Mouse (Mus musculus) lung, embryonic 14.5 days (tissue): ENCODE measurements around the gene Fabp2. TPM values are rescaled to one million over a fixed set of nuclear protein-coding genes. Genes with fewer than 3 reads are reported as not detected.
A peak's percentile ranks its signal among the peaks of the same experiment; 100 is the strongest.

Source experiments
- ATAC-seq: fragments of 200-750 bp; cut with Nextera tagmentation; 2 replicates; pipeline ENCODE4 v1.8.0; 2017; ENCODE audit warnings: mild to moderate bottlenecking, moderate TSS enrichment, moderate library complexity; ENCODE audit not compliant: insufficient read depth
- DNase-seq: peaks from one replicate; pipeline ENCODE4 v3.0.0-alpha.2; 2015
- H3K27ac ChIP-seq: fragments of 300-500 bp; sonication (generic); 2 replicates; pipeline ENCODE4 v1.5.1; 2014; ENCODE audit warnings: low read depth, mild to moderate bottlenecking, moderate library complexity
- H3K27me3 ChIP-seq: fragments of 300-500 bp; sonication (generic); 2 replicates; pipeline ENCODE4 v1.6.1; 2014; ENCODE audit warnings: low read length, control low read depth; ENCODE audit not compliant: insufficient read depth
- H3K36me3 ChIP-seq: fragments of 300-500 bp; sonication (generic); 2 replicates; pipeline ENCODE4 v1.6.1; 2014; ENCODE audit warnings: control low read depth; ENCODE audit not compliant: insufficient read depth
- H3K4me1 ChIP-seq: fragments of 300-500 bp; sonication (generic); 2 replicates; pipeline ENCODE4 v1.6.1; 2014; ENCODE audit warnings: antibody characterized with exemption, control low read depth; ENCODE audit not compliant: insufficient read depth
- H3K4me2 ChIP-seq: fragments of 300-500 bp; sonication (generic); 2 replicates; pipeline ENCODE4 v1.6.1; 2014; ENCODE audit warnings: mild to moderate bottlenecking
- H3K4me3 ChIP-seq: fragments of 300-500 bp; sonication (generic); 2 replicates; pipeline ENCODE4 v1.5.1; 2014; ENCODE audit warnings: low read depth, low read length
- H3K9ac ChIP-seq: fragments of 300-500 bp; sonication (generic); 2 replicates; pipeline ENCODE4 v1.6.1; 2014
- H3K9me3 ChIP-seq: fragments of 300-500 bp; sonication (generic); 2 replicates; pipeline ENCODE4 v1.6.1; 2016; ENCODE audit warnings: low read depth, low read length, control low read depth
- CTCF ChIP-seq: IDR thresholded peaks from 2 replicates; pipeline ENCODE4 v1.5.1; 2016; ENCODE audit warnings: antibody characterized with exemption, low read depth
- WGBS: fragments of 180-500 bp; shearing (Covaris S2); extraction: QIAGEN DNeasy Blood & Tissue Kit; methylation state at CpG from one replicate; pipeline ENCODE4 v1.1.7; 2014; 5-methylcytosine and 5-hydroxymethylcytosine counted together
- polyA plus RNA-seq: library from polyadenylated mRNA; unstranded; fragments of >200 nt; fragmentation: Nextera tagmentation; extraction: Ambion mirVana; gene quantifications from 2 replicates; pipeline ENCODE4 v1.2.1, GENCODE M21; 2014

Gene Fabp2
- polyA plus RNA-seq, 1 experiment from 2014 or later, result not detected

- Histone ChIP-seq H3K4me3 (no peak overlapping the region), H3K4me2 (no peak overlapping the region), H3K4me1 (no peaks in the 10 kb centered on the region), H3K36me3 (0 out of 2 replicates have a peak, but pooled peaks cover under 1% of the 10 kb centered on the region), H3K9me3 (no peaks in the 10 kb centered on the region), H3K27me3 (no peaks in the 10 kb centered on the region), H3K27ac (no peak overlapping the region), H3K9ac (no peak overlapping the region)
- peak; percentile 67 for TF ChIP-seq CTCF
- ATAC-seq (no peak), DNase-seq (peak; percentile 88)
- 67% methylated on average over 2 of the region's 2 CpGs for WGBS
These were observed 44.3 kb downstream of the Fabp2 start for GRCm38 (mm10) chr3:122939215-122939614.

DNA sequence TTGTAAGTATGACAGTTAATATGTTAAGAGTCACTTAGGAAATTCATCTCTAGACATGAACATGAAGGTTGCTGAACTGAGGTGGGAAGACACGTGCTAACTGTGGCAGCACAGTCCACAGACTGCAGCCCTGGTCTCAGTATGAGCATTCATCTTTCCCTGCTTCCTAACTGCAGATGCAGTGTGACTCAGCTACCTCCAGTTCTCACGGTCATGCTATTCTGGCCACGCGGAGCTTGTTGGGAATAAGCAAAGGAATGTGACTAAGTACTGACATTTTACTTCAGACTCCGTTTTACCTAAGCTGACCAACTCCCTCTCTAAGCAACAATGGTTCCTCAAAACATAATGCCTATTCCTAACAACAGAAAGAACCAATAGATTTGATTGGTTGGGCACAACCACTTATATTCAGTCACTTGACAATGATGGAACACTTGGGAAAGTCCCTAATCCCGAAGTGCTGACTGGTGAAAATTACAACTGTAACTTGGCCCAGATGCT, 48.6 kb downstream of the Fabp2 start:
- no peaks in the 10 kb centered on the region for H3K9me3 ChIP-seq
- no peak overlapping the region for H3K4me2 ChIP-seq
- WGBS, result 69% methylated on average over 6 of the region's 6 CpGs
- H3K27ac ChIP-seq, result no peak overlapping the region
- ATAC-seq, result no peak
- H3K4me1 ChIP-seq, result no peaks in the 10 kb centered on the region
- 0 out of 2 replicates have a peak, but pooled peaks cover 2% of the 10 kb centered on the region for H3K36me3 ChIP-seq
- no peak overlapping the region for H3K4me3 ChIP-seq
- H3K27me3 ChIP-seq, result no peaks in the 10 kb centered on the region
- no peak overlapping the region for H3K9ac ChIP-seq
- no peak for DNase-seq
- TF ChIP-seq CTCF, result no peak

Other genes starting within 250 kb of the Fabp2 start
- gene Pde5a, start 166.1 kb upstream of the Fabp2 start, polyA plus RNA-seq, result 55.0 and 57.4 TPM in 2 replicates
- gene Gm10959, start 24.3 kb downstream of the Fabp2 start, polyA plus RNA-seq, result not detected in 2 replicates
- gene 1810037I17Rik, start 29.1 kb downstream of the Fabp2 start, polyA plus RNA-seq, result 81.0 and 88.5 TPM in 2 replicates
- gene Usp53, start 89.4 kb downstream of the Fabp2 start, polyA plus RNA-seq, result 7.2 and 8.2 TPM in 2 replicates
- 0.17 and 1.2 TPM in 2 replicates for gene Myoz2, start 139.9 kb downstream of the Fabp2 start, polyA plus RNA-seq